Mouse (Mus musculus) stomach, postnatal 0 days (tissue): ENCODE results near the gene Guca2b. TPM values are rescaled to one million over a fixed set of nuclear protein-coding genes. Genes with fewer than 3 reads are reported as not detected.

Experiments
- ATAC-seq: fragments of 200-750 bp; cut with Nextera tagmentation; 2 replicates; pipeline ENCODE4 v1.8.0; 2017; ENCODE audit not compliant: low FRiP score, low TSS enrichment
- DNase-seq: peaks from one replicate; pipeline ENCODE4 v3.0.0-alpha.2; 2016; ENCODE audit warnings: low spot score
- H3K27ac ChIP-seq: fragments of 300-500 bp; sonication (generic); replicated peaks from 2 replicates; pipeline ENCODE4 v1.5.1; 2014; ENCODE audit warnings: mild to moderate bottlenecking, control low read depth
- H3K27me3 ChIP-seq: fragments of 300-500 bp; sonication (generic); 2 replicates; pipeline ENCODE4 v1.6.1; 2014; ENCODE audit warnings: low read length; ENCODE audit not compliant: control insufficient read depth, insufficient read depth
- H3K36me3 ChIP-seq: fragments of 300-500 bp; sonication (generic); 2 replicates; pipeline ENCODE4 v1.6.1; 2014; ENCODE audit warnings: low read length, mixed read lengths; ENCODE audit not compliant: control insufficient read depth, insufficient read depth
- H3K4me1 ChIP-seq: fragments of 300-500 bp; sonication (generic); replicated peaks from 2 replicates; pipeline ENCODE4 v1.6.1; 2014; ENCODE audit warnings: antibody characterized with exemption; ENCODE audit not compliant: control insufficient read depth, insufficient read depth
- H3K4me2 ChIP-seq: fragments of 300-500 bp; sonication (generic); replicated peaks from 2 replicates; pipeline ENCODE4 v1.6.1; 2014; ENCODE audit warnings: low read depth, mild to moderate bottlenecking, control low read depth, moderate library complexity
- H3K4me3 ChIP-seq: fragments of 300-500 bp; sonication (generic); 2 replicates; pipeline ENCODE4 v1.5.1; 2014; ENCODE audit warnings: low read depth, low read length, control low read depth
- H3K9ac ChIP-seq: fragments of 300-500 bp; sonication (generic); 2 replicates; pipeline ENCODE4 v1.6.1; 2014; ENCODE audit warnings: mild to moderate bottlenecking, low read length, control low read depth, mixed read lengths
- H3K9me3 ChIP-seq: fragments of 300-500 bp; sonication (generic); 2 replicates; pipeline ENCODE4 v1.6.1; 2016; ENCODE audit warnings: low read length; ENCODE audit not compliant: control insufficient read depth
- CTCF ChIP-seq: IDR thresholded peaks from 2 replicates; pipeline ENCODE4 v1.5.1; 2016; ENCODE audit warnings: antibody characterized with exemption, low read depth, mild to moderate bottlenecking, moderate library complexity
- EP300 ChIP-seq: optimal IDR thresholded peaks from 2 replicates; pipeline ENCODE3; 2016; ENCODE audit warnings: antibody characterized with exemption
- WGBS: fragments of 180-500 bp; shearing (Covaris S2); extraction: QIAGEN DNeasy Blood & Tissue Kit; methylation state at CpG from one replicate; pipeline ENCODE4 v1.1.7; 2014; 5-methylcytosine and 5-hydroxymethylcytosine counted together
- polyA plus RNA-seq: library from polyadenylated mRNA; unstranded; fragments of >200 nt; fragmentation: Nextera tagmentation; extraction: Ambion mirVana; gene quantifications from 2 replicates; pipeline ENCODE4 v1.2.1, GENCODE M21; 2015

Guca2b gene
- polyA plus RNA-seq, 1 experiment from 2014 or later = 1.1 TPM

- Histone ChIP-seq H3K36me3 (no peaks in the 10 kb centered on the region), H3K4me1 (no peaks in the 10 kb centered on the region), H3K27me3 (no peaks in the 10 kb centered on the region), H3K4me3 (no peak overlapping the region), H3K27ac (no peak overlapping the region), H3K9ac (no peak overlapping the region), H3K4me2 (no peak overlapping the region), H3K9me3 (no peaks in the 10 kb centered on the region)
- ATAC-seq (no peak), DNase-seq (no peak)
- WGBS = 77% methylated on average over 10 of the region's 10 CpGs
- TF ChIP-seq CTCF (no peak), EP300 (no peak)
These were observed 10.8 kb upstream of the Guca2b start for GRCm38 (mm10) chr4:119669356-119670209.

- DNase-seq = no peak
- Histone ChIP-seq H3K4me3 (no peak overlapping the region), H3K9ac (no peak overlapping the region), H3K27ac (no peak overlapping the region), H3K27me3 (no peaks in the 10 kb centered on the region), H3K36me3 (no peaks in the 10 kb centered on the region), H3K4me1 (no peaks in the 10 kb centered on the region), H3K9me3 (no peaks in the 10 kb centered on the region), H3K4me2 (no peak overlapping the region)
- ATAC-seq = no peak
- WGBS = 81% methylated on average over 4 of the region's 4 CpGs
- no peak for TF ChIP-seq EP300
- TF ChIP-seq CTCF = no peak
These were observed 9.8 kb upstream of the Guca2b start for GRCm38 (mm10) chr4:119668596-119668995.

- no peak overlapping the region for H3K4me3 ChIP-seq
- no peaks in the 10 kb centered on the region for H3K27me3 ChIP-seq
- ATAC-seq (no peak), DNase-seq (no peak)
- no peaks in the 10 kb centered on the region for H3K36me3 ChIP-seq
- no peak overlapping the region for H3K9ac ChIP-seq
- H3K4me1 ChIP-seq = no peaks in the 10 kb centered on the region
- no peak for TF ChIP-seq EP300
- TF ChIP-seq CTCF = no peak
- no peaks in the 10 kb centered on the region for H3K9me3 ChIP-seq
- WGBS = 87% methylated on average over 3 of the region's 3 CpGs
- no peak overlapping the region for H3K4me2 ChIP-seq
- no peak overlapping the region for H3K27ac ChIP-seq
These were observed 9.4 kb upstream of the Guca2b start for GRCm38 (mm10) chr4:119668185-119668584.

GRCm38 (mm10) chr4:119667454-119667853 lies 8.7 kb upstream of the Guca2b start:
- Histone ChIP-seq H3K27me3 (no peaks in the 10 kb centered on the region), H3K36me3 (no peaks in the 10 kb centered on the region), H3K4me2 (no peak overlapping the region), H3K4me3 (no peak overlapping the region), H3K9me3 (no peaks in the 10 kb centered on the region), H3K9ac (no peak overlapping the region), H3K27ac (no peak overlapping the region), H3K4me1 (no peaks in the 10 kb centered on the region)
- no peak for TF ChIP-seq EP300
- TF ChIP-seq CTCF = peak; percentile 85
- DNase-seq (peak; percentile 35), ATAC-seq (no peak; the same call in 1 of the 2 replicates)
- 25% methylated on average over 5 of the region's 5 CpGs for WGBS

- Histone ChIP-seq H3K9ac (no peak overlapping the region), H3K36me3 (no peaks in the 10 kb centered on the region), H3K4me3 (no peak overlapping the region), H3K9me3 (no peaks in the 10 kb centered on the region), H3K27ac (no peak overlapping the region), H3K27me3 (no peaks in the 10 kb centered on the region), H3K4me1 (no peaks in the 10 kb centered on the region), H3K4me2 (no peak overlapping the region)
- WGBS = 24% methylated on average over 8 of the region's 8 CpGs
- no peak for DNase-seq
- no peak for ATAC-seq
- no peak for TF ChIP-seq CTCF
- no peak for TF ChIP-seq EP300
These were observed 7.4 kb upstream of the Guca2b start for GRCm38 (mm10) chr4:119666116-119666515.

GRCm38 (mm10) chr4:119665166-119665565 lies 6.4 kb upstream of the Guca2b start:
- H3K27ac ChIP-seq = no peak overlapping the region
- H3K27me3 ChIP-seq = no peaks in the 10 kb centered on the region
- no peaks in the 10 kb centered on the region for H3K9me3 ChIP-seq
- H3K4me3 ChIP-seq = no peak overlapping the region
- DNase-seq (no peak), ATAC-seq (no peak)
- no peaks in the 10 kb centered on the region for H3K4me1 ChIP-seq
- WGBS = 65% methylated on average over 2 of the region's 2 CpGs
- H3K9ac ChIP-seq = no peak overlapping the region
- TF ChIP-seq CTCF = no peak
- TF ChIP-seq EP300 = no peak
- H3K36me3 ChIP-seq = no peaks in the 10 kb centered on the region
- H3K4me2 ChIP-seq = no peak overlapping the region
